Mouse (Mus musculus) intestine, postnatal 0 days (tissue): ENCODE measurements around the gene Mtmr3. TPM values are rescaled to one million over a fixed set of nuclear protein-coding genes. Genes with fewer than 3 reads are reported as not detected.
A peak's percentile ranks its signal among the peaks of the same experiment; 100 is the strongest.

Experiments used
- ATAC-seq: fragments of 200-750 bp; cut with Nextera tagmentation; 2 replicates; pipeline ENCODE4 v1.8.0; 2017; ENCODE audit warnings: mild to moderate bottlenecking, moderate TSS enrichment, moderate library complexity
- H3K27ac ChIP-seq: fragments of 300-500 bp; sonication (generic); 2 replicates; pipeline ENCODE4 v1.5.1; 2014; ENCODE audit warnings: mild to moderate bottlenecking, low read depth, low read length, moderate library complexity
- H3K27me3 ChIP-seq: fragments of 300-500 bp; sonication (generic); replicated peaks from 2 replicates; pipeline ENCODE4 v1.6.1; 2014; ENCODE audit warnings: low read length, mixed read lengths; ENCODE audit not compliant: control insufficient read depth, insufficient read depth
- H3K36me3 ChIP-seq: fragments of 300-500 bp; sonication (generic); 2 replicates; pipeline ENCODE4 v1.6.1; 2014; ENCODE audit warnings: mild to moderate bottlenecking, moderate library complexity; ENCODE audit not compliant: control insufficient read depth, insufficient read depth
- H3K4me1 ChIP-seq: fragments of 300-500 bp; sonication (generic); replicated peaks from 2 replicates; pipeline ENCODE4 v1.6.1; 2014; ENCODE audit warnings: antibody characterized with exemption, low read length, mixed read lengths; ENCODE audit not compliant: control insufficient read depth, insufficient read depth
- H3K4me2 ChIP-seq: fragments of 300-500 bp; sonication (generic); replicated peaks from 2 replicates; pipeline ENCODE4 v1.6.1; 2014; ENCODE audit warnings: low read depth, mild to moderate bottlenecking, moderate library complexity
- H3K4me3 ChIP-seq: fragments of 300-500 bp; sonication (generic); 2 replicates; pipeline ENCODE4 v1.5.1; 2014; ENCODE audit warnings: low read depth, low read length
- H3K9ac ChIP-seq: fragments of 300-500 bp; sonication (generic); 2 replicates; pipeline ENCODE4 v1.6.1; 2014; ENCODE audit warnings: mild to moderate bottlenecking, low read depth, low read length
- H3K9me3 ChIP-seq: fragments of 300-500 bp; sonication (generic); 2 replicates; pipeline ENCODE4 v1.6.1; 2016; ENCODE audit warnings: mixed run types; ENCODE audit not compliant: control insufficient read depth
- CTCF ChIP-seq: sonication (generic); IDR thresholded peaks from 2 replicates; pipeline ENCODE4 v1.5.1; 2016; ENCODE audit warnings: low read depth, mild to moderate bottlenecking, control low read depth, antibody characterized with exemption, moderate library complexity
- WGBS: fragments of 180-500 bp; shearing (Covaris S2); extraction: QIAGEN DNeasy Blood & Tissue Kit; methylation state at CpG from one replicate; pipeline ENCODE4 v1.1.7; 2014; 5-methylcytosine and 5-hydroxymethylcytosine counted together
- polyA plus RNA-seq: library from polyadenylated mRNA; unstranded; fragments of >200 nt; fragmentation: Nextera tagmentation; extraction: Ambion mirVana; gene quantifications from 2 replicates; pipeline ENCODE4 v1.2.1, GENCODE M21; 2015

Mtmr3 gene
- polyA plus RNA-seq, 1 experiment from 2014 or later, result 9.8 TPM

DNA sequence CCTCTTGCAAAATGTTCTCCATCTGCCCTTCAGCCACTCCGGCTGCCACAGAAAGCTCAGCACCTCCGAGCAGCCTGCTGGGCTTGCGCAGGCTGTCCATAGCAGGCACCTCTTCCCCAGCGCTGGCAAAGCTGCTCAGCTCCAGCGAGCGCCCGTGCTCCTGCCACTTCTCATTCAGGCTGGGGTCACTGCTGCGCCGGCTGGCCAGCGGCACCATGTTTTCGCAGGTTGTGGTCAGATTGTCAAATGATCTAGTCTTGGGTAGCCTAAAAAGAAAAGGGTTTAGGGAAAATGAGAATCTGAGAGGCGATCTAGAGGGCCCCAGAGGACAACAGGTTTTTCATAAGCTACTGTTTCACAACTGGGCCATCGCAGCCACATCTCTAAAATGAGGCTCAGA is 106.3 kb downstream of the Mtmr3 start:
- Histone ChIP-seq H3K4me1 (no peaks in the 10 kb centered on the region), H3K27me3 (no peaks in the 10 kb centered on the region), H3K9ac (no peak overlapping the region), H3K9me3 (no peaks in the 10 kb centered on the region), H3K4me2 (no peak overlapping the region), H3K4me3 (no peak overlapping the region), H3K36me3 (peaks cover 92% of the 10 kb centered on the region), H3K27ac (no peak overlapping the region)
- ATAC-seq, result no peak
- 94% methylated on average over 13 of the region's 13 CpGs for WGBS
- TF ChIP-seq CTCF, result no peak

DNA sequence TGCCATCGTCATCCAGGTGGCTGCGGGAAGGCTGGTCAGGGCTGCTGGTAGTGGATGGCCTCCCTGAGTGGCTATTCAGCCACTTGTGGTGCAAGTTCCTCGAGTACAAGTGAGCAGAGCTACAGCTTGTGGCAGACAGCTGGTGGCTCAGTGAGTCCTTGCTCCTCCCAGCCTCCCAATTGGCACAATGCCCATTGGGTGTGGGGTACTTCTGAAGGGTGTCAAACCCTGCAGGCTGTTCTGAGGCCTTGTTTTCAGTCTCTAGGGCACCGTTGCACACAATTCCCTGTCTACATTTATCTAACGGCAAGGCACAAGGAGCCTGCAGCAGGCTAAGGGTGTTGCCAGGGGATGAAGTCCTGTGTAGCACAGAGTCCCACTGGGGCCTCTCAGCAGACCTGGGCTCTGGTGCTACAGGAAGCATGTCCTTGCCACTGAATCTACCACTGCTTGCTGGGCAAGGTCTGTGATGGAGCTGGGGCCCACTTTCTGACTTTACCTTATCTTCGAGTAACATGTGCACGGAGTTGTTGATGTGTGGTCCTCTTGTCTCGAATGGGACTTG is 107.2 kb downstream of the Mtmr3 start:
- 60% methylated on average over 8 of the region's 8 CpGs for WGBS

DNA sequence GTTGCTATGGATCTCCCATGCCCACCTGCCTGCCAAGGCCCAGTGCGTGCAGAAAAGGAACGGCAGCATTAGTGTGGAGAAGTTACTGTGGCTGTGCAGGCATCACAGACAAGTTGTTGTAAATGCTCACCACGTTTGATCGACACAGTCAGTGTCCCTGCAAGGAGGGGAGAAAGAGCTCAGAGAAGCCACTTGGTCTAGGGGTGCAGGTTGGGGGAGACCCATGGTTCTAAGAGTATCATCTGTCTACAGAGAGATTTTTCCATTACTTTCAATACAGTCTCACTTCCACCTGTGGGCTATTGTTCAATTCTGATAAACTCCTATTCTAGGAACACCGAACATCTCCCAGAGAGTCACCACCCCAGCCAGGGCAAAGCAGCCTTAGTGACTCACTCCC is 110.1 kb downstream of the Mtmr3 start:
- TF ChIP-seq CTCF, result no peak
- no peak overlapping the region for H3K27ac ChIP-seq
- no peak for ATAC-seq
- no peaks in the 10 kb centered on the region for H3K27me3 ChIP-seq
- H3K9ac ChIP-seq, result no peak overlapping the region
- no peak overlapping the region for H3K4me3 ChIP-seq
- no peaks in the 10 kb centered on the region for H3K9me3 ChIP-seq
- H3K36me3 ChIP-seq, result peaks cover 96% of the 10 kb centered on the region
- H3K4me1 ChIP-seq, result no peaks in the 10 kb centered on the region
- H3K4me2 ChIP-seq, result no peak overlapping the region
- WGBS, result 93% methylated on average over 5 of the region's 5 CpGs

More for the DNA sequence above, 107.2 kb downstream of the Mtmr3 start:
- H3K4me3 ChIP-seq, result no peak overlapping the region
- no peaks in the 10 kb centered on the region for H3K4me1 ChIP-seq
- no peak for TF ChIP-seq CTCF
- H3K4me2 ChIP-seq, result no peak overlapping the region
- H3K27ac ChIP-seq, result no peak overlapping the region
- no peak overlapping the region for H3K9ac ChIP-seq
- ATAC-seq, result peak; percentile 46
- no peaks in the 10 kb centered on the region for H3K27me3 ChIP-seq
- H3K9me3 ChIP-seq, result no peaks in the 10 kb centered on the region
- H3K36me3 ChIP-seq, result peaks cover 99% of the 10 kb centered on the region

DNA sequence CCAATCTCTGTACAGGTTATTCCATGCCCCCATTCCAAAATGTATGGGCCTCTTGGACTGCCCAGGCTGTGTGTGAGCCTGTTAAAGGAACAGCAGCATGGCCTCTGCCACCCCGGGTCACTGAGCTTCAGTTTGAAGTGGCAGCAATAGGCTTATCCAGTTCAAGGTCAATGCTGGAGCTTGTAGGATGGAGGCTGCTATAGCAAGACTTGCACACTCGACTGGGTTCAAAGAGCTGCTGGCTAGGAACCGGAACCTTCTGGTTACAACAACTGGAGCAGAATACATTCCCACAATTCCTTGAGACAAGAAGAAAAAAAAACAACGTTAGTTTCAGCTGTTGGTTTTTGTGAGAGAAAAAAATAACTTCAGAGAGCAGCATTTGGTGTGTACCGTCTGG is 112.0 kb downstream of the Mtmr3 start:
- Histone ChIP-seq H3K9me3 (no peaks in the 10 kb centered on the region), H3K36me3 (peaks cover 81% of the 10 kb centered on the region), H3K27ac (no peak overlapping the region), H3K9ac (no peak overlapping the region), H3K4me3 (no peak overlapping the region), H3K27me3 (no peaks in the 10 kb centered on the region), H3K4me1 (no peaks in the 10 kb centered on the region), H3K4me2 (no peak overlapping the region)
- no peak for TF ChIP-seq CTCF
- no peak for ATAC-seq
- 86% methylated on average over 5 of the region's 5 CpGs for WGBS

DNA sequence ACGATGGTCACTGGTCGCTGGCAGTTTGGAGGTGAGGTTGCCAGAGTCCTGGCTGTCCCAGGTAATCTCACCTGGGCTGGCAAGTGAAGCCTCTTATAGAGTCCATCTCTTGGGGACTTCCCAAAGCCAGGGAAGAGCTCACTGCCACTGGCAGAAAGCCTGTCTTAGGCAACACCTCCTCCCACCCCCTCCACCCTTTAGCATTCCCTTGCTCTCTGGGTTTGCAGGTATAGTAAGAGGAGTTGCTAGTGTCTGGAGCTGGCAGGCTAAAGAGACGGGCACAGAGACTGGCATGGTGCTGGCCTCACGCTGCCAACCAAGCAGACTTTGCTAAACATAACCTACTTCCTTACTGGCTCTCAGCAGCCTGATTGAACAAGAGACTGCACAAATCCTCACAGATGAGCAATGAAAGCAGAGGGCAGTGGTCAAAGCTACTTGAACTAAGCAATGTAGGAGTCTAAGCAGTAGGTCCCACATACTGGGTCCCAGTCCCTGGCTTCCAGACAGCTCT is 118.4 kb downstream of the Mtmr3 start:
- ATAC-seq, result no peak
- H3K4me2 ChIP-seq, result no peak overlapping the region
- no peak overlapping the region for H3K4me3 ChIP-seq
- H3K4me1 ChIP-seq, result no peaks in the 10 kb centered on the region
- H3K9ac ChIP-seq, result no peak overlapping the region
- no peak for TF ChIP-seq CTCF
- WGBS, result 85% methylated on average over 4 of the region's 4 CpGs
- H3K27me3 ChIP-seq, result no peaks in the 10 kb centered on the region
- no peaks in the 10 kb centered on the region for H3K9me3 ChIP-seq
- H3K36me3 ChIP-seq, result peaks cover 18% of the 10 kb centered on the region
- no peak overlapping the region for H3K27ac ChIP-seq

DNA sequence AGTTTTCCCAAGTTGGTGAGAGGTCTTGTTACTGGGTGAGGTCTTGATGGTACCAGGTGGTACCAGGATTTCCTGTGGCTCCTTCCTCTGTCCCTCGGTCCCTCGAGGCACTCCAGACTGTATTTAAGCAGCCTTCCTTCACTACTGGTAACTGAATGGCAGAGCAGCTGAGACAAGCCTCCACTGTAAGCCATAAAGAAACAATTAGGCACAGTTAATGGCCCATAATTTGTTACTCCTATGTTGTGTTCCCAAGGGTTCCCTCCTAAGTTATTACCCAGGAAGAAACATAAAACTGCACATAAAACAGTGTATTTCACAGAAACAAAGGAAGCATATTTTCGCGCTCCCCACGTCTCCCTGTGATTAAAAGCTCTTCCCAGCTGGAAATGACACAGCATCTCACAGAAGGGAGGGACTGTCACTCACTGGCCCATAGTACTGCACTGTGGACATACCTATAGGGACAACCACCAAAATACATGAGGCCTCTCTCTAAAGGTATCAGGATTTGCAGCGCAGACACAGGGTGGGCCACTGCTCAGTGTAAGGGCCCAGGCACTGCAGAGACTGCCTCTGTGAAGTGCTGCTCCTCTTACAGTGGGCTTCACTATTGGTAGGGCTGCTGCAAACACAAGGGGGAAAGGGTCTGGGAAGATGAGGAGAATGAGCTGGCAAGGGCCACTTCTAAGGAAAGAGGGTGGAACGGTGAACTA is 122.0 kb downstream of the Mtmr3 start:
- no peaks in the 10 kb centered on the region for H3K4me1 ChIP-seq
- ATAC-seq, result no peak
- no peak overlapping the region for H3K27ac ChIP-seq
- H3K9ac ChIP-seq, result no peak overlapping the region
- no peak overlapping the region for H3K4me2 ChIP-seq
- no peaks in the 10 kb centered on the region for H3K27me3 ChIP-seq
- 68% methylated on average over 7 of the region's 7 CpGs for WGBS
- no peaks in the 10 kb centered on the region for H3K9me3 ChIP-seq
- TF ChIP-seq CTCF, result no peak
- H3K4me3 ChIP-seq, result no peak overlapping the region
- no peaks in the 10 kb centered on the region for H3K36me3 ChIP-seq
